Mouse (Mus musculus) limb, embryonic 13.5 days (tissue): ENCODE data around the gene Aarsd1. TPM values are rescaled to one million over a fixed set of nuclear protein-coding genes. Genes with fewer than 3 reads are reported as not detected.
A peak's percentile ranks its signal among the peaks of the same experiment; 100 is the strongest.
"Not testable (repeated sequence)": the region's sequence is repeated elsewhere in the genome, so short reads cannot be mapped to it uniquely, and the experiment has no call there.

Experiments
- ATAC-seq: fragments of 200-750 bp; cut with Nextera tagmentation; 2 replicates; pipeline ENCODE4 v1.8.0; 2017; ENCODE audit warnings: low read depth, moderate number of reproducible peaks, moderate TSS enrichment; ENCODE audit not compliant: low FRiP score
- H3K27ac ChIP-seq: fragments of 300-500 bp; sonication (generic); 2 replicates; pipeline ENCODE4 v1.5.1; 2015; ENCODE audit warnings: inconsistent platforms, mild to moderate bottlenecking, moderate library complexity
- H3K27me3 ChIP-seq: fragments of 300-500 bp; sonication (generic); 2 replicates; pipeline ENCODE4 v1.6.1; 2015; ENCODE audit warnings: mild to moderate bottlenecking, inconsistent platforms
- H3K36me3 ChIP-seq: fragments of 300-500 bp; sonication (generic); 2 replicates; pipeline ENCODE4 v1.6.1; 2015; ENCODE audit warnings: inconsistent platforms, mild to moderate bottlenecking, moderate library complexity
- H3K4me1 ChIP-seq: fragments of 300-500 bp; sonication (generic); 2 replicates; pipeline ENCODE4 v1.6.1; 2015; ENCODE audit warnings: inconsistent platforms
- H3K4me2 ChIP-seq: fragments of 300-500 bp; sonication (generic); replicated peaks from 2 replicates; pipeline ENCODE4 v1.6.1; 2015; ENCODE audit warnings: inconsistent platforms, mild to moderate bottlenecking, moderate library complexity
- H3K4me3 ChIP-seq: fragments of 300-500 bp; sonication (generic); 2 replicates; pipeline ENCODE4 v1.5.1; 2015; ENCODE audit warnings: moderate library complexity, mild to moderate bottlenecking, inconsistent platforms
- H3K9ac ChIP-seq: fragments of 300-500 bp; sonication (generic); 2 replicates; pipeline ENCODE4 v1.6.1; 2015; ENCODE audit warnings: mild to moderate bottlenecking, inconsistent platforms
- H3K9me3 ChIP-seq: fragments of 300-500 bp; sonication (generic); 2 replicates; pipeline ENCODE4 v1.6.1; 2016; ENCODE audit warnings: inconsistent platforms
- WGBS: fragments of 180-500 bp; shearing (Covaris S2); methylation state at CpG from one replicate; pipeline ENCODE4 v1.1.7; 2015; 5-methylcytosine and 5-hydroxymethylcytosine counted together
- polyA plus RNA-seq: library from polyadenylated mRNA; unstranded; fragments of >200 nt; fragmentation: Nextera tagmentation; extraction: Ambion mirVana; gene quantifications from 2 replicates; pipeline ENCODE4 v1.2.1, GENCODE M21; 2015

The Aarsd1 gene
- polyA plus RNA-seq, 1 experiment from 2014 or later = 79.5 TPM

GRCm38 (mm10) chr11:101420148-101420547 is 2.7 kb upstream of the Aarsd1 start:
- WGBS = 89% methylated on average over 5 of the region's 5 CpGs
- Histone ChIP-seq H3K9ac (no peak overlapping the region), H3K9me3 (no peaks in the 10 kb centered on the region), H3K4me2 (no peak overlapping the region), H3K4me1 (peaks cover 16% of the 10 kb centered on the region), H3K27me3 (no peaks in the 10 kb centered on the region), H3K4me3 (no peak overlapping the region), H3K27ac (no peak overlapping the region), H3K36me3 (no peaks in the 10 kb centered on the region)
- ATAC-seq = no peak

- Histone ChIP-seq H3K36me3 (no peaks in the 10 kb centered on the region), H3K9me3 (no peaks in the 10 kb centered on the region), H3K4me3 (no peak overlapping the region), H3K27ac (no peak overlapping the region), H3K4me1 (peaks cover 16% of the 10 kb centered on the region), H3K27me3 (no peaks in the 10 kb centered on the region), H3K9ac (no peak overlapping the region), H3K4me2 (no peak overlapping the region)
- WGBS = 24% methylated on average over 3 of the region's 3 CpGs
- no peak for ATAC-seq
Measured at GRCm38 (mm10) chr11:101419610-101420009, 2.2 kb upstream of the Aarsd1 start.

- Histone ChIP-seq H3K9ac (no peak overlapping the region; the same call in 1 of the 2 replicates), H3K36me3 (peaks cover under 1% of the 10 kb centered on the region; the same call in 1 of the 2 replicates), H3K9me3 (no peaks in the 10 kb centered on the region), H3K4me2 (no peak overlapping the region), H3K27me3 (no peaks in the 10 kb centered on the region), H3K27ac (no peak overlapping the region), H3K4me1 (peaks cover 12% of the 10 kb centered on the region), H3K4me3 (no peak overlapping the region)
- 59% methylated on average over 6 of the region's 6 CpGs for WGBS
- no peak for ATAC-seq
Measured at GRCm38 (mm10) chr11:101418991-101419390, 1.6 kb upstream of the Aarsd1 start.

- no peaks in the 10 kb centered on the region for H3K27me3 ChIP-seq
- peaks cover 7% of the 10 kb centered on the region for H3K4me1 ChIP-seq
- no peaks in the 10 kb centered on the region for H3K9me3 ChIP-seq
- H3K4me3 ChIP-seq = peak overlapping the region; percentile 81
- 1% methylated on average over 11 of the region's 11 CpGs for WGBS
- H3K9ac ChIP-seq = peak overlapping the region; percentile 89
- peak overlapping the region; percentile 79 for H3K27ac ChIP-seq
- H3K36me3 ChIP-seq = peaks cover 23% of the 10 kb centered on the region
- no peak; the same call in 1 of the 2 replicates for ATAC-seq
- H3K4me2 ChIP-seq = peak overlapping the region; percentile 87
Measured at GRCm38 (mm10) chr11:101416433-101417100, 848 bp downstream of the Aarsd1 start.

GRCm38 (mm10) chr11:101415306-101415705 is 2.1 kb downstream of the Aarsd1 start:
- ATAC-seq = no peak
- H3K4me1 ChIP-seq = peaks cover 7% of the 10 kb centered on the region
- H3K4me2 ChIP-seq = no peak overlapping the region
- H3K27ac ChIP-seq = no peak overlapping the region
- H3K36me3 ChIP-seq = peaks cover 35% of the 10 kb centered on the region
- no peaks in the 10 kb centered on the region for H3K27me3 ChIP-seq
- no peaks in the 10 kb centered on the region for H3K9me3 ChIP-seq
- H3K9ac ChIP-seq = no peak overlapping the region
- 88% methylated on average over 2 of the region's 2 CpGs for WGBS
- H3K4me3 ChIP-seq = no peak overlapping the region

GRCm38 (mm10) chr11:101395110-101395509 is 22.3 kb downstream of the Aarsd1 start:
- 6% methylated on average over 8 of the region's 8 CpGs for WGBS
- Histone ChIP-seq H3K9me3 (no peaks in the 10 kb centered on the region), H3K9ac (no peak overlapping the region), H3K4me1 (no peaks in the 10 kb centered on the region), H3K27ac (no peak overlapping the region), H3K4me3 (no peak overlapping the region), H3K36me3 (no peaks in the 10 kb centered on the region), H3K4me2 (no peak overlapping the region), H3K27me3 (no peaks in the 10 kb centered on the region)
- no peak for ATAC-seq

GRCm38 (mm10) chr11:101381817-101382216 is 35.6 kb downstream of the Aarsd1 start:
- Histone ChIP-seq H3K4me1 (no peaks in the 10 kb centered on the region), H3K4me3 (no peak overlapping the region), H3K9me3 (no peaks in the 10 kb centered on the region), H3K27me3 (no peaks in the 10 kb centered on the region), H3K9ac (no peak overlapping the region), H3K36me3 (no peaks in the 10 kb centered on the region), H3K4me2 (no peak overlapping the region), H3K27ac (no peak overlapping the region)
- ATAC-seq = no peak
- 19% methylated on average over 4 of the region's 4 CpGs for WGBS

- no peaks in the 10 kb centered on the region for H3K9me3 ChIP-seq
- ATAC-seq = no peak
- no peaks in the 10 kb centered on the region for H3K27me3 ChIP-seq
- no peaks in the 10 kb centered on the region for H3K4me1 ChIP-seq
- no peak overlapping the region for H3K27ac ChIP-seq
- H3K36me3 ChIP-seq = no peaks in the 10 kb centered on the region
- H3K4me2 ChIP-seq = no peak overlapping the region
- no peak overlapping the region for H3K9ac ChIP-seq
- H3K4me3 ChIP-seq = no peak overlapping the region
- WGBS = 77% methylated on average over 6 of the region's 6 CpGs
Measured at GRCm38 (mm10) chr11:101378926-101379325, 38.5 kb downstream of the Aarsd1 start.

- 91% methylated on average over 8 of the region's 8 CpGs for WGBS
Measured at GRCm38 (mm10) chr11:101378196-101378595, 39.2 kb downstream of the Aarsd1 start.

GRCm38 (mm10) chr11:101374421-101374938 is 42.9 kb downstream of the Aarsd1 start:
- 78% methylated on average over 7 of the region's 7 CpGs for WGBS
- ATAC-seq = no peak
- no peak overlapping the region for H3K9ac ChIP-seq
- no peaks in the 10 kb centered on the region for H3K36me3 ChIP-seq
- H3K4me3 ChIP-seq = no peak overlapping the region
- no peak overlapping the region for H3K27ac ChIP-seq
- H3K9me3 ChIP-seq = no peaks in the 10 kb centered on the region
- no peaks in the 10 kb centered on the region for H3K4me1 ChIP-seq
- H3K4me2 ChIP-seq = no peak overlapping the region
- no peaks in the 10 kb centered on the region for H3K27me3 ChIP-seq

More at GRCm38 (mm10) chr11:101378196-101378595, 39.2 kb downstream of the Aarsd1 start:
- not testable (repeated sequence) for ATAC-seq, H3K9me3 ChIP-seq, H3K4me3 ChIP-seq, H3K4me2 ChIP-seq, H3K36me3 ChIP-seq, H3K27ac ChIP-seq, H3K9ac ChIP-seq, H3K27me3 ChIP-seq, H3K4me1 ChIP-seq

GRCm38 (mm10) chr11:101370141-101370540 is 47.3 kb downstream of the Aarsd1 start:
- ATAC-seq = no peak
- H3K9me3 ChIP-seq = no peaks in the 10 kb centered on the region
- WGBS = 75% methylated on average over 5 of the region's 5 CpGs
- H3K4me1 ChIP-seq = no peaks in the 10 kb centered on the region
- no peak overlapping the region for H3K4me2 ChIP-seq
- no peak overlapping the region for H3K9ac ChIP-seq
- H3K27ac ChIP-seq = no peak overlapping the region
- H3K36me3 ChIP-seq = no peaks in the 10 kb centered on the region
- H3K4me3 ChIP-seq = no peak overlapping the region
- no peaks in the 10 kb centered on the region for H3K27me3 ChIP-seq

GRCm38 (mm10) chr11:101367326-101367935 is 50.0 kb downstream of the Aarsd1 start, which contains the start of gene G6pc:
G6pc (plus strand) TSS chr11:101367561.
- no peak for ATAC-seq
- Histone ChIP-seq H3K4me1 (no peaks in the 10 kb centered on the region), H3K27ac (no peak within 1 kb of the TSS), H3K27me3 (no peaks in the 10 kb centered on the region), H3K4me2 (no peak within 1 kb of the TSS), H3K4me3 (no peak within 1 kb of the TSS), H3K9ac (no peak within 1 kb of the TSS), H3K9me3 (no peaks in the 10 kb centered on the region), H3K36me3 (no peaks in the 10 kb centered on the region)
- WGBS = 90% methylated on average over 8 of the region's 8 CpGs
